Comparison of ENCODE assay signal across 8 mouse cellular contexts in genomic region chr3:52070163-52070478, GRCm38 (mm10). TPM values are rescaled to one million over a fixed set of nuclear protein-coding genes. Genes with fewer than 3 reads are reported as not detected.
DNase-seq lines count a peak whose midpoint lies in the region; ATAC-seq and TF ChIP-seq lines count a peak whose summit lies in the region.

No protein-coding gene starts in this region.

- no peaks in the 10 kb centered on the region; the same call in 1 of the 2 replicates for H3K79me2 ChIP-seq in liver, adult 2 months (ENCODE audit: control insufficient read depth, insufficient read depth, low read length)

- peak overlapping the region; percentile 70; the same call in 1 of the 2 replicates for H3K9ac ChIP-seq in liver, adult 2 months (ENCODE audit: low read depth, low read length)
- H3K9ac ChIP-seq in embryonic facial prominence, embryonic 15.5 days = peak overlapping the region; percentile 31; the same call in 1 of the 2 replicates
- H3K9ac ChIP-seq in intestine, postnatal 0 days (ENCODE audit: low read depth, low read length) = peak overlapping the region; percentile 60; the same call in 1 of the 2 replicates
- peak overlapping the region; percentile 66 for H3K9ac ChIP-seq in neural tube, embryonic 13.5 days

- no peak for DNase-seq in liver, adult 2 months (ENCODE audit: extremely low read depth, low read depth, low spot score)
- DNase-seq in liver = no peak
- no peak for DNase-seq in urinary bladder, postnatal 4 days (ENCODE audit: low spot score in 2 of 2)
- DNase-seq in layer of hippocampus, adult 18-20 months (ENCODE audit: low spot score in 2 of 2) = no peak
- no peak for DNase-seq in B cell, adult 2 months

- H3K4me3 ChIP-seq in liver, adult 2 months (ENCODE audit: insufficient read depth, low read depth, low read length) = peak overlapping the region; percentile 71
- H3K4me3 ChIP-seq in embryonic facial prominence, embryonic 15.5 days (replicated peaks) = peak overlapping the region; percentile 36
- H3K4me3 ChIP-seq in intestine, postnatal 0 days (ENCODE audit: low read depth, low read length) = peak overlapping the region; percentile 41
- peak overlapping the region; percentile 33 for H3K4me3 ChIP-seq in neural tube, embryonic 13.5 days

- H3K9me3 ChIP-seq in embryonic facial prominence, embryonic 15.5 days (replicated peaks) = no peaks in the 10 kb centered on the region
- no peaks in the 10 kb centered on the region for H3K9me3 ChIP-seq in intestine, postnatal 0 days (ENCODE audit: control insufficient read depth)
- no peaks in the 10 kb centered on the region for H3K9me3 ChIP-seq in neural tube, embryonic 13.5 days

- TF ChIP-seq POLR2A in liver, adult 2 months (IDR thresholded peaks at IDR 0.05; ENCODE audit: extremely low read depth, insufficient read depth, low read length) = no peak

- peaks cover 3% of the 10 kb centered on the region; the same call in 1 of the 2 replicates for H3K4me1 ChIP-seq in liver, adult 2 months (ENCODE audit: control insufficient read depth, insufficient read depth, low read length)
- H3K4me1 ChIP-seq in embryonic facial prominence, embryonic 15.5 days = peaks cover 22% of the 10 kb centered on the region
- peaks cover 6% of the 10 kb centered on the region; the same call in 1 of the 2 replicates for H3K4me1 ChIP-seq in intestine, postnatal 0 days (replicated peaks; ENCODE audit: control insufficient read depth, insufficient read depth, low read length)
- H3K4me1 ChIP-seq in neural tube, embryonic 13.5 days (replicated peaks) = peaks cover 44% of the 10 kb centered on the region

- H3K4me2 ChIP-seq in embryonic facial prominence, embryonic 15.5 days (replicated peaks) = peak overlapping the region; percentile 61
- peak overlapping the region; percentile 70 for H3K4me2 ChIP-seq in intestine, postnatal 0 days (replicated peaks; ENCODE audit: low read depth)
- peak overlapping the region; percentile 58 for H3K4me2 ChIP-seq in neural tube, embryonic 13.5 days

- ATAC-seq in embryonic facial prominence, embryonic 15.5 days (ENCODE audit: insufficient number of reproducible peaks, low FRiP score, low TSS enrichment, low read depth) = no peak
- no peak for ATAC-seq in intestine, postnatal 0 days
- peak; percentile 54; the same call in 1 of the 2 replicates for ATAC-seq in neural tube, embryonic 13.5 days (ENCODE audit: low read depth)

- H3K27ac ChIP-seq in liver, adult 2 months (replicated peaks; ENCODE audit: insufficient read depth, low read depth, low read length) = no peak overlapping the region
- H3K27ac ChIP-seq in embryonic facial prominence, embryonic 15.5 days (replicated peaks) = peak overlapping the region; percentile 45; the same call in 1 of the 2 replicates
- H3K27ac ChIP-seq in intestine, postnatal 0 days (ENCODE audit: low read depth, low read length) = no peak overlapping the region
- peak overlapping the region; percentile 79 for H3K27ac ChIP-seq in neural tube, embryonic 13.5 days (replicated peaks)

- H3K27me3 ChIP-seq in liver, adult 2 months (ENCODE audit: control insufficient read depth, insufficient read depth, low read length) = no peaks in the 10 kb centered on the region
- H3K27me3 ChIP-seq in embryonic facial prominence, embryonic 15.5 days = no peaks in the 10 kb centered on the region
- H3K27me3 ChIP-seq in intestine, postnatal 0 days (replicated peaks; ENCODE audit: control insufficient read depth, insufficient read depth, low read length) = no peaks in the 10 kb centered on the region
- H3K27me3 ChIP-seq in neural tube, embryonic 13.5 days = no peaks in the 10 kb centered on the region

- WGBS in liver, adult 2 months = 33% methylated on average over 4 of the region's 4 CpGs
- WGBS in embryonic facial prominence, embryonic 15.5 days = 19% methylated on average over 4 of the region's 4 CpGs
- 32% methylated on average over 4 of the region's 4 CpGs for WGBS in intestine, postnatal 0 days
- 2% methylated on average over 4 of the region's 4 CpGs for WGBS in neural tube, embryonic 13.5 days

- H3K36me3 ChIP-seq in liver, adult 2 months (ENCODE audit: control insufficient read depth, insufficient read depth, low read length) = no peaks in the 10 kb centered on the region
- no peaks in the 10 kb centered on the region for H3K36me3 ChIP-seq in embryonic facial prominence, embryonic 15.5 days
- no peaks in the 10 kb centered on the region for H3K36me3 ChIP-seq in intestine, postnatal 0 days (ENCODE audit: control insufficient read depth, insufficient read depth)
- no peaks in the 10 kb centered on the region for H3K36me3 ChIP-seq in neural tube, embryonic 13.5 days

- no peak for TF ChIP-seq CTCF in liver, adult 2 months (IDR thresholded peaks at IDR 0.05; ENCODE audit: low read depth, low read length)
- TF ChIP-seq CTCF in intestine, postnatal 0 days (IDR thresholded peaks at IDR 0.05; ENCODE audit: low read depth) = no peak

RNA-seq across cellular contexts. Expression of gene Maml3, which starts 34.8 kb away (rescaled TPM):
- 0.92 and 1.3 TPM in 2 replicates for total RNA-seq in liver, adult 2 months (2014; rRNA removed)
- 0.34 and 0.64 TPM in 2 replicates for polyA plus RNA-seq in liver, adult 2 months (2012; rRNA removed)
- polyA plus RNA-seq in embryonic facial prominence, embryonic 15.5 days (2015; fragmentation: Nextera tagmentation; extraction: Ambion mirVana) = 6.5 TPM in 2 replicates
- polyA plus RNA-seq in intestine, postnatal 0 days (2015; fragmentation: Nextera tagmentation; extraction: Ambion mirVana) = 2.0 and 2.1 TPM in 2 replicates
- 8.5 and 8.6 TPM in 2 replicates for polyA plus RNA-seq in neural tube, embryonic 13.5 days (2015; fragmentation: Nextera tagmentation; extraction: Ambion mirVana)
- total RNA-seq in layer of hippocampus, adult 18-20 months (2021) = 1 to 10 TPM; 7.8 TPM

Comparison
In these comparisons a context has a peak if more than half of its experiments do, and no peak if none do; other contexts are left out.
1. H3K27ac ChIP-seq: peak in embryonic facial prominence, embryonic 15.5 days (single experiment) and neural tube, embryonic 13.5 days (single experiment); none in liver, adult 2 months (single experiment) and intestine, postnatal 0 days (single experiment).
2. Peak in every context shown above with its lines, with median percentiles within 50 percentile points of each other: H3K4me3 ChIP-seq, H3K9ac ChIP-seq and H3K4me2 ChIP-seq.